14 mouse cellular contexts compared by ENCODE assay signal in the genomic region with DNA sequence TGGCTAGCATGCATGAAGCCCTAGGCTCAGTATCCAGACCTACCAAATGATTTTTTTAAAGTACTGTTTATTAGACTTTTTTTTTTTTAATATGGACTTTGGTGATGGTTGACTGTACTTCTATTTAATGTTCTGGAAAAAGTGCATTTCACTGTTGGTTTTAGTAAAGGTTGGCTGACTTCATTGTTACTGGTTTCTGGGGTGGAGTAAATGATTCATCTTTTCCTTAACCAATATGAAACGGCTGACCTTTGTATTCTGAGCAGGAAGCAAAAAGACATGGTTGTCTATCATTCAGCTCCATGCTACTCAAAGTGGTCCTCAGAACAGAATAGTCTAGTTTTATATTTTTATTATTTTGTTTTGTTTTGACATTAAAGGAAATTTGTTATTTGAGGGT.
"Had no signal": no experiment of that assay in that cellular context is flagged by ENCODE, and none has a peak within 500 bp of the region (broad histone marks: within the 10 kb centered on the region; RNA-seq: fewer than 3 reads in every experiment).

No protein-coding gene starts in this region.

- ATAC-seq: lung, postnatal 0 days; midbrain, embryonic 15.5 days had no signal

- H3K27me3 ChIP-seq: kidney, embryonic 15.5 days; liver, embryonic 15.5 days; midbrain, embryonic 15.5 days; neural tube, embryonic 12.5 days; stomach, embryonic 15.5 days had no signal

- DNase-seq: lung, adult 2 months; lung, postnatal 36 days; right cerebral cortex, postnatal 14 days; thymus, adult 2 months; thymus, postnatal 25 days had no signal

- H3K4me3 ChIP-seq: kidney, embryonic 15.5 days; left cerebral cortex, adult 2 months; limb, embryonic 10.5 days; liver, embryonic 15.5 days; midbrain, embryonic 15.5 days; neural tube, embryonic 12.5 days; stomach, embryonic 15.5 days had no signal

- H3K36me3 ChIP-seq: kidney, embryonic 15.5 days; limb, embryonic 10.5 days; liver, embryonic 15.5 days; midbrain, embryonic 15.5 days; neural tube, embryonic 12.5 days; stomach, embryonic 15.5 days had no signal

- H3K9me3 ChIP-seq: kidney, embryonic 15.5 days; limb, embryonic 10.5 days; liver, embryonic 15.5 days; midbrain, embryonic 15.5 days; neural tube, embryonic 12.5 days; stomach, embryonic 15.5 days had no signal

- H3K27ac ChIP-seq: left cerebral cortex, adult 2 months; limb, embryonic 10.5 days; liver, embryonic 15.5 days; midbrain, embryonic 15.5 days; neural tube, embryonic 12.5 days; stomach, embryonic 15.5 days had no signal

- H3K4me1 ChIP-seq: kidney, embryonic 15.5 days; limb, embryonic 10.5 days; neural tube, embryonic 12.5 days; stomach, embryonic 15.5 days had no signal

- H3K4me2 ChIP-seq: kidney, embryonic 15.5 days; liver, embryonic 11.5 days; liver, embryonic 15.5 days; midbrain, embryonic 15.5 days; neural tube, embryonic 12.5 days; stomach, embryonic 15.5 days had no signal

- H3K9ac ChIP-seq: kidney, embryonic 15.5 days; liver, embryonic 15.5 days; midbrain, embryonic 15.5 days; neural tube, embryonic 12.5 days; stomach, embryonic 15.5 days had no signal
